Mouse (Mus musculus): ENCODE data around the gene Nell1.

DNA sequence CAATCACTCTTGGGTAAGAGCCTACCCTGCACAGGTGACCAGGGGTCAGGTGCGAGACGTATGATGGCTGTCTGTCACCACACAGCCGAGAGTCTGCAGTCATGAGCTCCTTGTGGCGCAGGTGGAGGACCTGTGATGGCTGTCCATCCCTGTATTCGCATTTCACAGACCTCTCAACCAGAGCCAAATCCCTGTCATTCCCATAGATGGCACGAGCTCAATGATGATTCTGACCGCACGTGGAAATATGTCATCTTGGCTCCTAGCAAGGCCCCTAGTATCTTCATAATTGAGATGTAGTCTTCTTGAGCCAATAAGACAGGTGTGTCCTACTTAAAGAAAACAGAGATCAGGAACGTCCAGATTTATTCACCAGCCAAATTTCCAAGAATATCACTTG, 28.0 kb upstream of the Nell1 start:
- TF ChIP-seq CTCF (IDR thresholded peaks at IDR 0.05; ENCODE audit: control insufficient read depth, insufficient read depth, insufficient replicate concordance, low read depth, low read length) = no peak
- no peak for TF ChIP-seq POLR2A (IDR thresholded peaks at IDR 0.05; ENCODE audit: control insufficient read depth, low read depth, low read length)

Measured in testis, adult 2 months (tissue).